Mouse (Mus musculus): ENCODE results near the gene Rhot2.
A peak's percentile ranks its signal among the peaks of the same experiment; 100 is the strongest.

Gene Rhot2

GRCm38 (mm10) chr17:25841117-25841880, 3.4 kb downstream of the Rhot2 start, which contains the start of gene Gm20683:
Gene Gm20683, minus strand, starts transcription at chr17:25841763.
- no peak for DNase-seq (ENCODE audit: low spot score in 2 of 2)

- no peak for DNase-seq (ENCODE audit: low spot score in 2 of 2)
Measured at GRCm38 (mm10) chr17:25840519-25840918, 4.1 kb downstream of the Rhot2 start.

DNA sequence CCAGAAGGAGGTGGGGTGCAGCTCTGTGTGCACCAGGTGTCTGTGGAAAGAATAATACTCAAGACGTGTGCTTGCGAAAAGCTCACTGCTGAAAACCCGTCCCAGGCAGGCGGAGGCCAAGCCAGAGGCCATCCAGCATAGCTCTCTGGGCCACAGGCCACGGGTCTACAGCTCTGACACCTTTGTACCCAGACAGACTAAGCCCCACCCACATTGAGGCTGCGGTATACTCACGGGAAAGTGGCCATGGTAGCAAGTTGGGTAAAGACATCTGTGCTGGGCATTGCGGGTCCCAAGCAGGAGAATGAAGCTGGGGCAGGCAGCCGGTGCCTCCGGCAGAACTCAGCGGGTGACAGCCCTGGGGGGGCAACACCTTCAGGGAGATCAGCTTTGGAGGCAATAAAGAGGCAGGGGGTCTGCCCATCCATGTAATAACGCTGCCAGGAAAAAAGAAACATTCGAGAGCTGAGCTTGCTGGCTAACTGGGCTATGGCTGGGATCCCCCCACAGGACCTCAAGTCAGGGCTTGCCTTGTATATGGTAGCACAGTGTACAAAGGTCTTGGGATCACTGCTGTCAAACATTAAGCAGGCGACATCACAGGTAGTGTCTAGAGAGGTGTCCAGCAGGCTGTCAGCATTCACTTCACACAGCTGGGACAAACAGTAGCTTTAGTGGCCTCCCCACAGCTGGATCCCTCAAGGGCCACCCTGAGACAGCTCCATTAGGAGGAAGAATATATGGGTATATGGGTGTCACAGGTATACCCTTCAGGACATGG, 5.0 kb downstream of the Rhot2 start:
- DNase-seq (ENCODE audit: low spot score in 2 of 2), result no peak

DNA sequence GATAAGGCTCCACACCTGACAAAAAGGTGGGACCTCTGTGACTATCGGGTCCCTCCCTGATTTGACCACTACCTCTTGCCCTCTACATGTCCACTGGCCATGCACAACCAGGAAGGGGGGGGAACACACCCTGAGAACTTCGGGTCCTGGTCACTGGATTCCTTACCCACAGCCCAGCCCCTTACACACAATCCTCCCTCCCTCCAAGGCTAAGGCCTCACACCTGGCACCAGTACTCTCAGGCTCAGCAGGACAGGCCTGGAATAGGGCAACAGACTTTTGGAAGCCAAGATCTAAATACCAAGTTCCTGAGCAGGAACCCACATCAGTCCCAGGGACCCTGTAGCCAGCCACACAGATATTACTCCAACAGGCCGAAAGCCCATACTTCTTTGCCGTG, 5.7 kb downstream of the Rhot2 start:
- DNase-seq (ENCODE audit: low spot score in 2 of 2), result no peak

- DNase-seq (ENCODE audit: low spot score in 2 of 2), result no peak
Measured at GRCm38 (mm10) chr17:25837533-25837932, 7.1 kb downstream of the Rhot2 start.

DNA sequence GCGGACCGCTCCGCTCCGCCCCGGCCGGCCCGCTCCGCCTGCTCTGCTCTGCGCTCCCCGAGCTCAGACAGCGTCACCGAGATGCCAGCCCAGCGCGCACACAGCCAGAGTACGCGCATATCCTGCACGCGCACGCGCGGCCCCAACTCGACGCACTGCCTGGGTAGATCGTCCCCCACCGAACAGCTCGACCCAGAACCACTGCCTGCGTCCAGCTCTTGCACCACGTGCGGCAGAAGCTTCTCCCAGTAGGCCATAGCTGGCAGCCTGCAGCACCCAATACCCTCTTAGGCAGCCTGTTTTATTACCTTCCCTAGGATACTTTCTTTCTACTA, 7.6 kb downstream of the Rhot2 start, which contains the start of gene Rhbdl1:
Gene Rhbdl1 (minus strand): TSS at position 220 of the 335 bp plus-strand sequence.
- DNase-seq (ENCODE audit: low spot score in 2 of 2), result peak in 1 of 2 experiments; percentile 79

DNA sequence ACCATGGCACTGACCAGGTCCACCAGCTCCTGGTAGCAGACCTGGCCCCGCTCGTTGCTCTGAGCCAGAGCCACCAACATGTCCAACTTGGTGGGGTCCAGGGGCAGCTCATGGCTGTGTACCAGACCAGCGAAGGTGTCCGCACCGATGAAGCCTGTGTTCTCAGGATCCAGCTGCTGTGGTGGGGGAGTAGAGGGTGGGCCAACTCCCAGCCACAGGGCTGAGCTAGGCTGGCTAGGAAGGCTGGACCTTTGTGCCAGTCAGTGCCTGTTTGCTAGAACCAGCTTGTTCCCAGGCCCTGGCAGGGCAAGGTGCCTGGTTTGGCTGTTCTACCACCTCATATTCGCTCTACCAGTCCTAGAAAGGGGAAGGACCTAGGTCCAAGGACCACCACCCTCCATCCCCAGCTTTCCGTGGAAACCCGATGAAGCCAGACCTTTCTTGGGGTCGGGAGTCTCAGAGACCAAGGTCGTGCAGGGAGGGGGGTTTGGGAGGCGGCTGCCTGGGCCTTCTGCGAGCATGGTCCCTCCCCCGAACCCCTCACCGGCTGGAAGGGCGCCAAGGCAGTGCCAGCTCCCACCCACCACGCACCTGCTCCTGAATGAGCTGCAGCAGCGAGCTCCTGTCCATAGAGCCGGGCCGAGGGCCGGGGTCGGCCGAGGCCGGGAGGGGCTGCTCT, 8.1 kb downstream of the Rhot2 start:
- peak in 1 of 2 experiments; percentile 62 for DNase-seq (ENCODE audit: low spot score in 2 of 2)

- DNase-seq (ENCODE audit: low spot score in 2 of 2), result no peak
Measured at GRCm38 (mm10) chr17:25835816-25836215, 8.8 kb downstream of the Rhot2 start.

- DNase-seq (ENCODE audit: low spot score in 2 of 2), result no peak
Measured at GRCm38 (mm10) chr17:25835301-25835700, 9.3 kb downstream of the Rhot2 start.

GRCm38 (mm10) chr17:25834595-25835222, 9.9 kb downstream of the Rhot2 start:
- no peak for DNase-seq (ENCODE audit: low spot score in 2 of 2)

DNA sequence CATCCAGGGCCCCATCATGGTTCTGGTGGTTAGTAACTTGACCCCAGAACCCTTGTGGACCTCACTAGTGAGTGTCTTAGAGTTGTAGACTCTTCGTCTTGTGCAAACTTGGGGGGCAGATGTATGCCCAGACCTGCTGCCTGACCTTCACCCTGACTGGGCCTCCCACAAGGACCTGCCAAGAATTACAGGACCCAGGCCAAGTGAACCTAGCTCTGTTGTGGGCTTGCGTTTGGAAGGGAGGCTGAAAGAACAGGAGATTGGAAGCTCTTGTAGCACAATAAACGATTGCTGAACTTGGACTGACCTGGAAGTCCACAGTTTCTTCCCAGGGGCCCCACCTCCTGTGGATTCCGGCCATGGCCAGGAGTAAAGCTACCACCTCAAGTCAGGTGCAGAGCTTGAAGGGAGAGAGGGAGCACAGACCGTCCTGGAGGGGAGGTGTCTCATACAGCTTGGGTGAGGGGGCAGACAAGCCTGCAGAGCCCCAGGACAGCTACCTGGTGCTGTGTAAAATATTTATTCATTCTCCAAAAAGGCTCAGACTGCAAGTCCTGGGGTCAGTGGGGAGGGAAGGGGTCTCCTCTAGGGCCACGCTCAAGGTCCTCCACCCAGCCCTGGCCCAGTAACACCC, 10.6 kb downstream of the Rhot2 start:
- DNase-seq (ENCODE audit: low spot score in 2 of 2), result no peak

GRCm38 (mm10) chr17:25833291-25833663, 11.4 kb downstream of the Rhot2 start, which contains the start of gene Stub1:
Gene Stub1, minus strand, starts transcription at chr17:25833404.
- peak; percentile 83 to 93 for DNase-seq (ENCODE audit: low spot score in 2 of 2)

- DNase-seq (ENCODE audit: low spot score in 2 of 2), result peak; percentile 99
Measured at GRCm38 (mm10) chr17:25832436-25833290, 12.0 kb downstream of the Rhot2 start.

GRCm38 (mm10) chr17:25831451-25832281, 13.0 kb downstream of the Rhot2 start:
- no peak for DNase-seq (ENCODE audit: low spot score in 2 of 2)

DNA sequence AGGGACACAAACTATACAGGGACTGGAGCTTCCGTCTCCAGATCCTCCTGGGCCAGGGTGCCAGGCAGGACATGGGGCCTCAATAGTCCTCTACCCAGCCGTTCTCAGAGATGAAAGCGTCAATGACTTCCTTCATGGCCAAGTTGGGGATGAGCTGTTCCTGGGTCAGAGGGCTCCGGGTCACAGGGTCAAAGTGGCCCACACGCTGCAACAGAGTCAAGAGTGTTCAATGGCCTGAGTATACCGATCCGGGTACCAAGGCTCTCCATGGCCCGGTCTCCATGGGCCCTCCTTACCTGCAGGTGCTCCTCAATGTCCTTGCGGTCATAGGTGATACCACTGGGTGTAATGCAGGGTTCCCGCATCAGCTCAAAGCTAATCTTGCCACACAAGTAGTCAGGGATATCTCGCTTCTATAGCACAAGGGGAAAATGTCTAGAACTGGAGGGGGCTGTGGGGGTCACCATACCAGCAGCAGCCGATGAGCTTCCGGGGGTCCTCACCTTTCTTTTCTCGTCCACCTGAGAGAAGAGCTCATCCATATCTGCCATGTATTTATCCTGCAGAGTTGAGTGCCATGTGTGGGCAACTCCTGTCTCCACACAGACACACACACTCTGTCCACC, 13.7 kb downstream of the Rhot2 start:
- DNase-seq (ENCODE audit: low spot score in 2 of 2), result no peak

GRCm38 (mm10) chr17:25830200-25830753, 14.4 kb downstream of the Rhot2 start:
- no peak for DNase-seq (ENCODE audit: low spot score in 2 of 2)

GRCm38 (mm10) chr17:25829558-25830017, 15.1 kb downstream of the Rhot2 start:
- no peak for DNase-seq (ENCODE audit: low spot score in 2 of 2)

DNA sequence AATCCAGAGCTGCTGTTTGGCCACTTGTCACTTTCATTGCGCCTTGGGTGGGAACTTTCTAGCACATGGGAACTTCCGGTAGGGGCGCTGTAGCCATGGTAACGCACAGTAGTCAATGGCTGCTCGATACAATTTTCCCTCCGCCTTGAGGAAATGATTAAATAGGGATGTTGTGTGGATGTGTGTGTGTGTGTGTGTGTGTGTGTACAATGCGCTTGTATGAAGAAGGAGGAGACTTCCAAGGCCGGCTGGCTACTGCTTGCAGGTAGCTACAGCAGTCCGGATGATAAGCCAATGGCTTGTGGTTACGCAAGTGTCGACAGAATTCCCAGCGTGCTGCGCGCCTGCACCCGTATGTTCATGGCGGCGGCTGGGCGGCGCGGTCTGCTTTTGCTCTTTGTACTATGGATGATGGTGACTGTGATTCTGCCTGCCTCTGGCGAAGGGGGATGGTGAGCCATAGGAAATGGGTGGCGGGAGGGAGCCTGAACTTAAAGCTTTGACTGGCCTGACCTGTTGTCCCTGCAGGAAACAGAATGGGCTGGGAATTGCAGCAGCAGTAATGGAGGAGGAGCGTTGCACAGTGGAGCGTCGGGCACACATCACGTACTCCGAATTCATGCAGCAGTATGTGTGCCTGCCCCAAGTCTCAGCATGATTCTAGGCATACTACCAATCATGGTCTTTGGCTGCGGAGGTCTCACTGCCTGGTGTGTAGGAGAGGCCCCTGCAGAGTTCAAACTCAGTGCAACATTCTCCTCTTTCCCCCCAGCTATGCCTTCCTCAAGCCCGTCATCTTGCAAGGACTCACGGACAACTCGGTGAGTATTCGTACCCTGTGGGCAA, 15.7 kb downstream of the Rhot2 start, which contains the start of gene Jmjd8:
Gene Jmjd8 (plus strand): TSS at position 156 of the 846 bp plus-strand sequence.
- peak; percentile 69 to 76 for DNase-seq (ENCODE audit: low spot score in 2 of 2)

Data from urinary bladder, postnatal 36 days (tissue).